Mouse (Mus musculus) urinary bladder, postnatal 4 days (tissue): ENCODE measurements around the gene Gm10358.
"Not testable (repeated sequence)": the region's sequence is repeated elsewhere in the genome, so short reads cannot be mapped to it uniquely, and the experiment has no call there.

Source experiments
- DNase-seq, 2 experiments: peaks; one replicate each; pipeline ENCODE4 v3.0.0; 2021 to 2022; ENCODE audit warnings: low spot score in 2 of 2

Gene Gm10358

DNA sequence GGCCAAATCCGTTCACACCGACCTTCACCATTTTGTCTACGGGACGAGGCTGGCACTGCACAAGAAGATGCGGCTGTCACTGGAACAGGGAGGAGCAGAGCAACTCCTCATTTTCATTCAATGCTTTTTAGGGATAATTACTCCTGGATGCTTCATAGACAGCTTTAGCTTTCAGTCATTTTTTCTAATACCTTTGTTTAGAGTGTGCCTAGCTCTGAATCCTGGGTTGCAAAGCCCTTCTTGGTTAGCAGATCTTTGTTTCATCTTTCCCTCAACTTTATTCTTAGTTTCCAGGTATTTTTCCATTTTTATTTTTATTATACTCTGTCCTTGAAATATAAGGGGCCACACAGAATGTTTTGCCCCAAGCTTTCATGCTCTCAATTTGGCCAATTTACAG, at the start of gene Gm10358:
TSS of gene Gm10358 (minus strand) at position 101 of the 400 bp plus-strand sequence.
- DNase-seq: no peak

DNA sequence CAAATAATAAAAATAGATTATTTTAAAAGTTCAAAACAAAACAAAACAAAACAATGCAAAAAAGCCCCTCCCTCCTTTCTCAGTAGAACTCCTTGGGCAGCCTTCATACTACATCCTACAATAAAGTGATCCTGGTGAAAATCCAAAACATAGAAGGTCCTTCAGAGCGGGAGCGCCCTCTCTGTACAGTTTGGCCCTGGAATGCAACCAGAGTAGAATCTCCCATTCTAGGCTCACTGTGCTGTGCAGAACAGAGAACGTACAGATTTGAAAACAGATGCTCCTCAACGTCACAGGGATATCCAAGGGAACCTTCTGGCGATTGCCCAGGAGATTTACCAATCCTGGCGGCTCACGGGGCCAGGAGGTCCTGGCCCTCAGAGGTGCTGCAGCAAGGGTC, 42.0 kb upstream of the Gm10358 start, which contains the start of gene Iqcm:
TSS of gene Iqcm (plus strand) at position 301 of the 400 bp plus-strand sequence.
- no peak for DNase-seq

GRCm38 (mm10) chr8:75415696-75416095, 9.3 kb upstream of the Gm10358 start:
- not testable (repeated sequence) for DNase-seq

- DNase-seq: no peak
These were observed 21.6 kb downstream of the Gm10358 start for GRCm38 (mm10) chr8:75384770-75385290.

DNA sequence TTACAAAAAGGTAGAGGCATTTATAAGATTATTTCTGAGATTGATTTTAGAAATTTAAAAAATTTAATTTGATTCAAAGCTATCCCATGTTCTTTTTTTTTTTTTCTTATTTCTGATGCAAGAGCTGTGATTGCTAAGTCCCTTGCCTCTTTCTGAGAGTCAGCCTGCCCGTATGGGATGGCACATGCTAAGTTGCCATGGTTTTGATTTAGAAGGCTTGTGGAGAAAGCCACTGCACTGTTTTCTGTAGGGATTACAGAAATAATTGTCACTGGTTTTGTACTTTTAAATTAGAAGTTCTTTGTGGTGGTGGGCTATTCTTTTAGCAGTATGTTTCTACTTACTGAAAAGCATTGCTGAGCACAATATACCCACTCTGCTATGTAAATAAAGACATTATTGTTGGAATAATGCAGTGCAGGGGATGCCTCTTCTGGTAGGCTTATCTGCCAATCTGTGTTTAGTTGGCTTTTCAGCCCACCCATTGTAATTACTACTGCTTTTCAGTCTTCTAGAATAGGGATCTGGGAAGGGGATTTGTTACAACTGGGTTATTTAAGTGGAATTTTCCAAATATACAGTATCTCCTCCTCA, 30.8 kb downstream of the Gm10358 start:
- no peak for DNase-seq

DNA sequence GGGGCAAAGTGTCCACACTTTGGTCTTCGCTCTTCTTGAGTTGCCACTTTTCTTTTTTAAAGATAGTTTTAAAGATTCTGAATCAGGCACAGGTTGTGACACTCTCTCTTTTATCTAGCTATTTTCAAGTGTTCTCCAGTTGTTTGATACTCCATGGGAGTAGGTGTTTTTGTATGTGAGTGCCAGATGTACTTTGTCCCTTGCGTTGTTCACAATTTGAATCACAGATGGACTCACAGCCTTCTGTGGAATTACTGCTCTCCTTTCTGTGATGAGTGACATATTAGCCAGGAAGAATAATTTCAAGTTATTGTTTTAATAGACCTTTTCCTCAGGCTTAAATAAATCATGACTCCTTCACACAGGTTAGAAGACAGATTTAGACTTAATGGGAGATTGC, 34.4 kb downstream of the Gm10358 start:
- DNase-seq: no peak
